Mouse (Mus musculus) cerebellum, adult 2 months (tissue): ENCODE measurements around the gene Hmga1. TPM values are rescaled to one million over a fixed set of nuclear protein-coding genes. Genes with fewer than 3 reads are reported as not detected.

Experiments
- DNase-seq, 2 experiments: peaks; one replicate each; pipeline ENCODE4 v3.0.0; 2021
- H3K27ac ChIP-seq: fragments of 200-500 bp; 2 replicates; pipeline ENCODE4 v1.5.1; 2012; ENCODE audit warnings: low read length, control low read depth, inconsistent platforms; ENCODE audit not compliant: insufficient read depth
- H3K27me3 ChIP-seq: fragments of 200-500 bp; 2 replicates; pipeline ENCODE4 v1.6.1; 2012; ENCODE audit warnings: inconsistent platforms, mild to moderate bottlenecking, low read length, moderate library complexity; ENCODE audit not compliant: control insufficient read depth, insufficient read depth
- H3K4me1 ChIP-seq: fragments of 200-500 bp; 2 replicates; pipeline ENCODE4 v1.6.1; 2011; ENCODE audit warnings: low read length; ENCODE audit not compliant: control insufficient read depth, insufficient read depth
- H3K4me3 ChIP-seq: fragments of 200-500 bp; replicated peaks from 2 replicates; pipeline ENCODE3; 2011; ENCODE audit warnings: mild to moderate bottlenecking, low read depth, low read length, control low read depth; ENCODE audit not compliant: insufficient read depth
- CTCF ChIP-seq: fragments of 200-500 bp; IDR thresholded peaks from 2 replicates; pipeline ENCODE4 v1.5.1; 2011; ENCODE audit warnings: low read depth, mild to moderate bottlenecking, control low read depth, low read length, moderate library complexity, borderline replicate concordance; ENCODE audit not compliant: insufficient read depth
- POLR2A ChIP-seq: fragments of 200-500 bp; IDR thresholded peaks from 2 replicates; pipeline ENCODE4 v1.6.1; 2011; ENCODE audit warnings: low read length, control low read depth, borderline replicate concordance; ENCODE audit not compliant: insufficient read depth
- WGBS: fragments of 180-500 bp; shearing (Covaris S2); methylation state at CpG from one replicate; pipeline ENCODE4 v1.1.7; 2018; 5-methylcytosine and 5-hydroxymethylcytosine counted together
- polyA plus RNA-seq: library from polyadenylated mRNA; depleted of rRNA; stranded (reverse); fragments of >200 nt; gene quantifications from 2 replicates; pipeline ENCODE4 v1.2.3, GENCODE M21; 2012

Hmga1 gene
- polyA plus RNA-seq, 1 experiment = 133 TPM

GRCm38 (mm10) chr17:27588231-27588630 is 31.9 kb downstream of the Hmga1 start:
- H3K4me3 ChIP-seq = no peak overlapping the region
- H3K27me3 ChIP-seq = no peaks in the 10 kb centered on the region
- H3K4me1 ChIP-seq = peaks cover 26% of the 10 kb centered on the region
- no peak overlapping the region; the same call in 1 of the 2 replicates for H3K27ac ChIP-seq
- DNase-seq = no peak
- no peak for TF ChIP-seq CTCF
- TF ChIP-seq POLR2A = no peak
- WGBS = 67% methylated on average over 8 of the region's 8 CpGs

DNA sequence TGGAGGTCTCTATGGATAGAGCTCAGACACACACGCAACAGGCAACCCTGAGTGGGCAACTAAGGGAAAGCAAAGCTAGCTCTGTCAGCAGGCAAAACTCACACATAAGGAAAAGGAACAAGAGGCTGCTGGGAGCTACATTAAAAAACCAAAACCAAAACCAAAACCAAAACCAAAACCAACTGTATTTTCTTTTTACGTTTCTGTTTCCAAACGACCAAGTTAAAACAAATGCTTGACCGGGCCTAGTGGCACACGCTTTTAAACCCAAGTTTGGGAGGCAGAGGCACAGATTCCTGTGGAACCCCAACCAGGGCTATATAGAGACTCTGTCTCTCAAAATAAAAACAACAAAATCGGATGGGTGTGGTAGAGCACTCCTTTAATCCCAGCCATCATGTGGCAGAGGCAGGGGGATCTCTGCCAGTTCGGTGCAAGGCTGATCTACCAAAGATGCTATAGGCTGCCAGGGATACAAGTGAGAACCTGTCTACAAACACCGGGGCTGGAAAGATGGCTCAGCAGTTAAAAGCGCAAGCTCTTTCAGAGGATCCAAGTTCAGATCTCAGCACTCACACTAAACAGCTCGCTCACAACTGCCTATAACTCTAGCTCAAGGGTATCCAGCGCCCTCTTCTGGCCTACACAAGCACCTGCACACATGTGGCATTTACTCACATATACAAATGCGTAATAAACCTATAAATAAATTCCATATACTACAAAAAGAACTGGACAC is 35.7 kb downstream of the Hmga1 start:
- Histone ChIP-seq H3K4me3 (no peak overlapping the region), H3K27me3 (no peaks in the 10 kb centered on the region), H3K27ac (no peak overlapping the region), H3K4me1 (peaks cover 40% of the 10 kb centered on the region)
- TF ChIP-seq CTCF (peak; percentile 27; the same call in 1 of the 2 replicates), POLR2A (no peak)
- no peak for DNase-seq
- 87% methylated on average over 12 of the region's 12 CpGs for WGBS

GRCm38 (mm10) chr17:27592565-27592910 is 36.2 kb downstream of the Hmga1 start:
- WGBS = 97% methylated on average over 7 of the region's 7 CpGs
- DNase-seq = no peak
- H3K4me1 ChIP-seq = peaks cover 37% of the 10 kb centered on the region
- no peak overlapping the region for H3K27ac ChIP-seq
- H3K27me3 ChIP-seq = no peaks in the 10 kb centered on the region
- H3K4me3 ChIP-seq = no peak overlapping the region
- TF ChIP-seq POLR2A = no peak
- no peak for TF ChIP-seq CTCF

GRCm38 (mm10) chr17:27595659-27596375 is 39.5 kb downstream of the Hmga1 start:
- WGBS = 25% methylated on average over 15 of the region's 15 CpGs
- no peak for TF ChIP-seq POLR2A
- 0 out of 2 replicates have a peak, but pooled peaks have one; percentile 18 for TF ChIP-seq CTCF
- peak in 1 of 2 experiments; percentile 57 for DNase-seq
- peak overlapping the region; percentile 41 for H3K27ac ChIP-seq
- no peaks in the 10 kb centered on the region for H3K27me3 ChIP-seq
- H3K4me3 ChIP-seq = no peak overlapping the region
- H3K4me1 ChIP-seq = peaks cover 47% of the 10 kb centered on the region

DNA sequence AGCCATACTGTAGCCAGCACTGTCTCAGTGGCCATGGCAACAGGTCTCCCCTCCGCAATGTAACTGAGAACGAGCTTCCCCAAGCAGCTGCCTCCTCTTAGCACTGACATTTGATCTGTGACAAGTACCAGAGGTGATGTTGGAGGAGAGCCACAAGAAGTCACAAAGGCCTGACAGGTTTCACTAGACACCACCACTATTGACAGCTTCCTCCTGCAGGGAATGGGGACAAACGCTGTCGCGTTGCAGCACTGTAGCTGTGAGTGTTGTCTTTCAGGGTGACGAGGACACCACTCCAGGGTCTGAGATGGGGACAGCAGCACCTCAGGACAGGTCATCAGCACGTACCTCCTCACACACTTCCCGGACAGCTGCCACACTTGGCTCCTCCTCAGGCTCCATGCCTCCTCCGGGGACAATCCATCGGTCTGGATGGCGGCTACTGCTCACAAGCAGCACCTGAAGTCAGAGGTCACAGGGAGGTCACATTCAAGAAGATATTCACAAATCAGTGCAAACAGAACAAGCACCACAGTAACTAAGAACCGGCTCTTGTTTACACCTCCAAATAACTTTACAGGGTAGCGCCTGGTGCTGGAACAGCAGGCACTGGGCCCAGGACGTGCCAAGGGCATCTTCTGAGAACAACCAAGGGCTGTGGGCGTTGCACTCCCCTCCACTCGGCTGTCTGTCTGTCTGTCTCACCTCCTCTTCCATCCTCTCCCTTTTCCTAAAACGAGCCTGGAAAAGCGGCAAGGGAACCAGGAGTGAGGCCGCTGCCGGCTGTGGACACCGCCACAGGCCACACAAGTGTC is 40.3 kb downstream of the Hmga1 start:
- peak overlapping the region; percentile 41 for H3K27ac ChIP-seq

GRCm38 (mm10) chr17:27600286-27600685 is 44.0 kb downstream of the Hmga1 start:
- no peaks in the 10 kb centered on the region for H3K27me3 ChIP-seq
- 78% methylated on average over 3 of the region's 3 CpGs for WGBS
- H3K4me3 ChIP-seq = no peak overlapping the region
- H3K27ac ChIP-seq = peak overlapping the region; percentile 37
- TF ChIP-seq CTCF = no peak
- no peak for TF ChIP-seq POLR2A
- H3K4me1 ChIP-seq = peaks cover 77% of the 10 kb centered on the region
- DNase-seq = no peak

More for the DNA sequence above, 40.3 kb downstream of the Hmga1 start:
- TF ChIP-seq POLR2A = no peak
- no peak for TF ChIP-seq CTCF
- H3K27me3 ChIP-seq = no peaks in the 10 kb centered on the region
- WGBS = 40% methylated on average over 21 of the region's 21 CpGs
- no peak for DNase-seq
- no peak overlapping the region for H3K4me3 ChIP-seq
- peaks cover 55% of the 10 kb centered on the region for H3K4me1 ChIP-seq

GRCm38 (mm10) chr17:27600869-27601268 is 44.6 kb downstream of the Hmga1 start:
- Histone ChIP-seq H3K4me1 (peaks cover 72% of the 10 kb centered on the region), H3K27me3 (no peaks in the 10 kb centered on the region), H3K4me3 (no peak overlapping the region), H3K27ac (peak overlapping the region; percentile 37)
- TF ChIP-seq CTCF (no peak), POLR2A (no peak)
- 7% methylated on average over 5 of the region's 5 CpGs for WGBS
- DNase-seq = peak; percentile 78 to 84

GRCm38 (mm10) chr17:27603036-27603435 is 46.7 kb downstream of the Hmga1 start:
- TF ChIP-seq POLR2A (no peak), CTCF (no peak)
- WGBS = 93% methylated on average over 2 of the region's 2 CpGs
- Histone ChIP-seq H3K4me1 (peaks cover 62% of the 10 kb centered on the region), H3K4me3 (no peak overlapping the region), H3K27me3 (no peaks in the 10 kb centered on the region), H3K27ac (peak overlapping the region; percentile 70)
- DNase-seq = no peak
